ENCODE assay signal across 9 mouse cellular contexts in genomic region chr6:35988891-35989290, GRCm38 (mm10).
DNase-seq lines count a peak whose midpoint lies in the region; ATAC-seq and TF ChIP-seq lines count a peak whose summit lies in the region.
"Had no signal": no experiment of that assay in that cellular context is flagged by ENCODE, and none has a peak within 500 bp of the region (broad histone marks: within the 10 kb centered on the region; RNA-seq: fewer than 3 reads in every experiment).

No protein-coding gene starts in this region.

- ATAC-seq in limb, embryonic 14.5 days (ENCODE audit: low FRiP score, low read depth) = no peak
- ATAC-seq in megakaryocyte, adult 5-6 weeks (ENCODE audit: poor library complexity, severe bottlenecking) = no peak

- H3K27ac ChIP-seq in limb, embryonic 14.5 days (replicated peaks; ENCODE audit: low read depth, low read length) = no peak overlapping the region
- H3K27ac ChIP-seq in limb, embryonic 10.5 days = no peak overlapping the region
- H3K27ac ChIP-seq: liver, embryonic 13.5 days had no signal

- H3K9ac ChIP-seq in limb, embryonic 14.5 days (ENCODE audit: low read depth, low read length, severe bottlenecking) = no peak overlapping the region
- H3K9ac ChIP-seq: liver, embryonic 13.5 days had no signal

- no peaks in the 10 kb centered on the region for H3K4me1 ChIP-seq in limb, embryonic 14.5 days (ENCODE audit: control insufficient read depth, insufficient read depth, low read length)
- H3K4me1 ChIP-seq in limb, embryonic 10.5 days = no peaks in the 10 kb centered on the region
- H3K4me1 ChIP-seq: liver, embryonic 13.5 days had no signal

- H3K4me2 ChIP-seq in limb, embryonic 14.5 days (replicated peaks; ENCODE audit: low read depth, low read length, severe bottlenecking) = no peak overlapping the region
- H3K4me2 ChIP-seq: liver, embryonic 13.5 days had no signal

- H3K4me3 ChIP-seq in limb, embryonic 14.5 days (replicated peaks; ENCODE audit: low read length) = no peak overlapping the region
- no peak overlapping the region for H3K4me3 ChIP-seq in limb, embryonic 10.5 days
- H3K4me3 ChIP-seq: liver, embryonic 13.5 days had no signal

- H3K9me3 ChIP-seq in limb, embryonic 14.5 days (ENCODE audit: control insufficient read depth, low read length) = no peaks in the 10 kb centered on the region
- H3K9me3 ChIP-seq in limb, embryonic 10.5 days (replicated peaks) = no peaks in the 10 kb centered on the region
- H3K9me3 ChIP-seq: liver, embryonic 13.5 days had no signal

- TF ChIP-seq POLR2A in limb, embryonic 14.5 days (IDR thresholded peaks at IDR 0.05; ENCODE audit: borderline replicate concordance, extremely low read depth, insufficient read depth, insufficient read length) = no peak

- no peaks in the 10 kb centered on the region for H3K27me3 ChIP-seq in limb, embryonic 14.5 days (ENCODE audit: control insufficient read depth, insufficient read depth, low read length)
- H3K27me3 ChIP-seq in limb, embryonic 10.5 days (ENCODE audit: low read depth, poor library complexity, severe bottlenecking) = no peaks in the 10 kb centered on the region
- H3K27me3 ChIP-seq: liver, embryonic 13.5 days had no signal

- H3K36me3 ChIP-seq in limb, embryonic 14.5 days (ENCODE audit: control insufficient read depth, insufficient read depth, low read length) = no peaks in the 10 kb centered on the region
- H3K36me3 ChIP-seq in limb, embryonic 10.5 days = no peaks in the 10 kb centered on the region
- H3K36me3 ChIP-seq: liver, embryonic 13.5 days had no signal

- peak; percentile 9 for DNase-seq in limb, embryonic 14.5 days (ENCODE audit: low spot score)
- DNase-seq in limb, embryonic 10.5 days (ENCODE audit: low spot score) = no peak
- peak; percentile 84 to 88 for DNase-seq in frontal cortex, adult 2 months (ENCODE audit: extremely low spot score in 1 of 2, low spot score in 1 of 2)
- peak; percentile 59 to 66 for DNase-seq in layer of hippocampus, adult 8-10 months (ENCODE audit: low spot score in 2 of 2)
- DNase-seq in right cerebral cortex, postnatal 10 days (ENCODE audit: low spot score in 2 of 2) = peak; percentile 81 to 91
- no peak for DNase-seq in ovary, postnatal 10 days (ENCODE audit: low spot score)
- DNase-seq in gastrocnemius, adult 8-10 months (ENCODE audit: low spot score in 2 of 2) = no peak
- DNase-seq: liver, embryonic 13.5 days had no signal

- 68% methylated on average over 3 of the region's 3 CpGs for WGBS in limb, embryonic 14.5 days
- WGBS in limb, embryonic 10.5 days = 76% methylated on average over 3 of the region's 3 CpGs

Comparison
In these comparisons a context has a peak if more than half of its experiments do, and no peak if none do; other contexts are left out.
1. DNase-seq: peak in limb, embryonic 14.5 days (single experiment), frontal cortex, adult 2 months (2 of 2), layer of hippocampus, adult 8-10 months (2 of 2) and right cerebral cortex, postnatal 10 days (2 of 2); none in limb, embryonic 10.5 days (single experiment), ovary, postnatal 10 days (single experiment) and gastrocnemius, adult 8-10 months (0 of 2).